Mouse (Mus musculus): ENCODE results near the gene Nedd4. TPM values are rescaled to one million over a fixed set of nuclear protein-coding genes. Genes with fewer than 3 reads are reported as not detected.

The Nedd4 gene
- polyA plus RNA-seq, 1 experiment from 2014 or later: 377 TPM

- Histone ChIP-seq H3K4me2 (ENCODE audit: low read length) (no peak overlapping the region), H3K27ac (no peak overlapping the region; the same call in 1 of the 2 replicates), H3K27me3 (ENCODE audit: insufficient read depth, low read length) (no peaks in the 10 kb centered on the region), H3K9ac (ENCODE audit: low read depth, low read length) (no peak overlapping the region), H3K36me3 (ENCODE audit: insufficient read depth, low read length) (peaks cover 42% of the 10 kb centered on the region), H3K9me3 (replicated peaks; ENCODE audit: low read length) (no peaks in the 10 kb centered on the region), H3K4me1 (replicated peaks; ENCODE audit: insufficient read depth, low read length) (no peaks in the 10 kb centered on the region), H3K4me3 (replicated peaks; ENCODE audit: low read depth, low read length) (no peak overlapping the region)
- no peak for DNase-seq (ENCODE audit: low spot score)
- WGBS: 64% methylated on average over 4 of the region's 4 CpGs
- ATAC-seq (replicated peaks; ENCODE audit: low FRiP score, low read depth): no peak
- TF ChIP-seq CTCF (IDR thresholded peaks at IDR 0.05; ENCODE audit: low read depth): no peak
Observed at GRCm38 (mm10) chr9:72678771-72679170, 16.6 kb downstream of the Nedd4 start.

GRCm38 (mm10) chr9:72681652-72682228 is 19.6 kb downstream of the Nedd4 start:
- H3K36me3 ChIP-seq (ENCODE audit: insufficient read depth, low read length): peaks cover 39% of the 10 kb centered on the region
- ATAC-seq (replicated peaks; ENCODE audit: low FRiP score, low read depth): no peak
- no peaks in the 10 kb centered on the region for H3K27me3 ChIP-seq (ENCODE audit: insufficient read depth, low read length)
- whole genome bisulfite sequencing: 84% methylated on average over 8 of the region's 8 CpGs
- no peaks in the 10 kb centered on the region for H3K9me3 ChIP-seq (replicated peaks; ENCODE audit: low read length)
- H3K27ac ChIP-seq: no peak overlapping the region
- no peak for TF ChIP-seq CTCF (IDR thresholded peaks at IDR 0.05; ENCODE audit: low read depth)
- DNase-seq (ENCODE audit: low spot score): no peak
- H3K4me3 ChIP-seq (replicated peaks; ENCODE audit: low read depth, low read length): no peak overlapping the region
- H3K9ac ChIP-seq (ENCODE audit: low read depth, low read length): no peak overlapping the region
- H3K4me2 ChIP-seq (ENCODE audit: low read length): no peak overlapping the region
- H3K4me1 ChIP-seq (replicated peaks; ENCODE audit: insufficient read depth, low read length): no peaks in the 10 kb centered on the region

GRCm38 (mm10) chr9:72683268-72683667 is 21.1 kb downstream of the Nedd4 start:
- H3K4me3 ChIP-seq (replicated peaks; ENCODE audit: low read depth, low read length): no peak overlapping the region
- H3K4me1 ChIP-seq (replicated peaks; ENCODE audit: insufficient read depth, low read length): no peaks in the 10 kb centered on the region
- no peak for TF ChIP-seq CTCF (IDR thresholded peaks at IDR 0.05; ENCODE audit: low read depth)
- no peak overlapping the region for H3K4me2 ChIP-seq (ENCODE audit: low read length)
- peaks cover 47% of the 10 kb centered on the region for H3K36me3 ChIP-seq (ENCODE audit: insufficient read depth, low read length)
- H3K9ac ChIP-seq (ENCODE audit: low read depth, low read length): no peak overlapping the region
- no peak for DNase-seq (ENCODE audit: low spot score)
- H3K9me3 ChIP-seq (replicated peaks; ENCODE audit: low read length): no peaks in the 10 kb centered on the region
- 76% methylated on average over 1 of the region's 1 CpGs for WGBS
- ATAC-seq (replicated peaks; ENCODE audit: low FRiP score, low read depth): no peak
- no peak overlapping the region for H3K27ac ChIP-seq
- no peaks in the 10 kb centered on the region for H3K27me3 ChIP-seq (ENCODE audit: insufficient read depth, low read length)

- peaks cover 50% of the 10 kb centered on the region for H3K36me3 ChIP-seq (ENCODE audit: insufficient read depth, low read length)
- no peaks in the 10 kb centered on the region for H3K4me1 ChIP-seq (replicated peaks; ENCODE audit: insufficient read depth, low read length)
- no peaks in the 10 kb centered on the region for H3K9me3 ChIP-seq (replicated peaks; ENCODE audit: low read length)
- no peak overlapping the region for H3K9ac ChIP-seq (ENCODE audit: low read depth, low read length)
- TF ChIP-seq CTCF (IDR thresholded peaks at IDR 0.05; ENCODE audit: low read depth): no peak
- no peak overlapping the region for H3K27ac ChIP-seq
- WGBS: 95% methylated on average over 4 of the region's 4 CpGs
- H3K4me3 ChIP-seq (replicated peaks; ENCODE audit: low read depth, low read length): no peak overlapping the region
- ATAC-seq (replicated peaks; ENCODE audit: low FRiP score, low read depth) (no peak), DNase-seq (ENCODE audit: low spot score) (no peak)
- H3K4me2 ChIP-seq (ENCODE audit: low read length): no peak overlapping the region
- no peaks in the 10 kb centered on the region for H3K27me3 ChIP-seq (ENCODE audit: insufficient read depth, low read length)
Observed at GRCm38 (mm10) chr9:72685231-72685630, 23.1 kb downstream of the Nedd4 start.

- H3K9ac ChIP-seq (ENCODE audit: low read depth, low read length): no peak overlapping the region
- ATAC-seq (replicated peaks; ENCODE audit: low FRiP score, low read depth) (no peak), DNase-seq (ENCODE audit: low spot score) (no peak)
- peaks cover 61% of the 10 kb centered on the region for H3K36me3 ChIP-seq (ENCODE audit: insufficient read depth, low read length)
- TF ChIP-seq CTCF (IDR thresholded peaks at IDR 0.05; ENCODE audit: low read depth): no peak
- no peaks in the 10 kb centered on the region for H3K9me3 ChIP-seq (replicated peaks; ENCODE audit: low read length)
- no peak overlapping the region for H3K4me3 ChIP-seq (replicated peaks; ENCODE audit: low read depth, low read length)
- no peaks in the 10 kb centered on the region for H3K27me3 ChIP-seq (ENCODE audit: insufficient read depth, low read length)
- no peak overlapping the region for H3K4me2 ChIP-seq (ENCODE audit: low read length)
- WGBS: 68% methylated on average over 4 of the region's 4 CpGs
- H3K27ac ChIP-seq: no peak overlapping the region
- H3K4me1 ChIP-seq (replicated peaks; ENCODE audit: insufficient read depth, low read length): no peaks in the 10 kb centered on the region
Observed at GRCm38 (mm10) chr9:72686506-72686905, 24.4 kb downstream of the Nedd4 start.

GRCm38 (mm10) chr9:72689522-72689921 is 27.4 kb downstream of the Nedd4 start:
- 0 out of 2 replicates have a peak, but pooled peaks cover 10% of the 10 kb centered on the region for H3K4me1 ChIP-seq (replicated peaks; ENCODE audit: insufficient read depth, low read length)
- 63% methylated on average over 5 of the region's 5 CpGs for WGBS
- no peaks in the 10 kb centered on the region for H3K9me3 ChIP-seq (replicated peaks; ENCODE audit: low read length)
- H3K4me3 ChIP-seq (replicated peaks; ENCODE audit: low read depth, low read length): no peak overlapping the region
- H3K27me3 ChIP-seq (ENCODE audit: insufficient read depth, low read length): no peaks in the 10 kb centered on the region
- no peak overlapping the region for H3K27ac ChIP-seq
- TF ChIP-seq CTCF (IDR thresholded peaks at IDR 0.05; ENCODE audit: low read depth): no peak
- no peak overlapping the region for H3K9ac ChIP-seq (ENCODE audit: low read depth, low read length)
- no peak for ATAC-seq (replicated peaks; ENCODE audit: low FRiP score, low read depth)
- H3K36me3 ChIP-seq (ENCODE audit: insufficient read depth, low read length): peaks cover 70% of the 10 kb centered on the region
- DNase-seq (ENCODE audit: low spot score): no peak
- H3K4me2 ChIP-seq (ENCODE audit: low read length): no peak overlapping the region

GRCm38 (mm10) chr9:72690811-72691210 is 28.7 kb downstream of the Nedd4 start:
- Histone ChIP-seq H3K27me3 (ENCODE audit: insufficient read depth, low read length) (no peaks in the 10 kb centered on the region), H3K36me3 (ENCODE audit: insufficient read depth, low read length) (peaks cover 61% of the 10 kb centered on the region), H3K9me3 (replicated peaks; ENCODE audit: low read length) (no peaks in the 10 kb centered on the region), H3K27ac (no peak overlapping the region), H3K4me2 (ENCODE audit: low read length) (no peak overlapping the region), H3K4me3 (replicated peaks; ENCODE audit: low read depth, low read length) (no peak overlapping the region), H3K9ac (ENCODE audit: low read depth, low read length) (no peak overlapping the region), H3K4me1 (replicated peaks; ENCODE audit: insufficient read depth, low read length) (0 out of 2 replicates have a peak, but pooled peaks cover 10% of the 10 kb centered on the region)
- DNase-seq (ENCODE audit: low spot score): no peak
- WGBS: 54% methylated on average over 1 of the region's 1 CpGs
- no peak for TF ChIP-seq CTCF (IDR thresholded peaks at IDR 0.05; ENCODE audit: low read depth)
- ATAC-seq (replicated peaks; ENCODE audit: low FRiP score, low read depth): no peak
